Mouse (Mus musculus) erythroblast, embryonic 14.5 days (primary cell): Measurements from ENCODE around the gene BC003965. TPM values are rescaled to one million over a fixed set of nuclear protein-coding genes. Genes with fewer than 3 reads are reported as not detected.
A peak's percentile ranks its signal among the peaks of the same experiment; 100 is the strongest.
"Not testable (repeated sequence)": the region's sequence is repeated elsewhere in the genome, so short reads cannot be mapped to it uniquely, and the experiment has no call there.

Source experiments
- H3K27me3 ChIP-seq: 2 replicates; pipeline ENCODE4 v1.6.1; 2012; ENCODE audit warnings: inconsistent platforms; ENCODE audit not compliant: control insufficient read depth
- H3K36me3 ChIP-seq: 2 replicates; pipeline ENCODE4 v1.6.1; 2012; ENCODE audit warnings: mild to moderate bottlenecking, inconsistent platforms; ENCODE audit not compliant: control insufficient read depth
- H3K4me1 ChIP-seq: 2 replicates; pipeline ENCODE4 v1.6.1; 2012; ENCODE audit warnings: inconsistent platforms; ENCODE audit not compliant: control insufficient read depth
- H3K4me3 ChIP-seq: replicated peaks from 2 replicates; pipeline ENCODE3; 2012; ENCODE audit warnings: moderate library complexity, mild to moderate bottlenecking, inconsistent platforms
- H3K9me3 ChIP-seq: 2 replicates; pipeline ENCODE4 v1.6.1; 2012; ENCODE audit warnings: low read length, inconsistent platforms, mixed read lengths; ENCODE audit not compliant: control insufficient read depth
- GATA1 ChIP-seq: IDR thresholded peaks from 2 replicates; pipeline ENCODE4 v1.6.1; 2012; ENCODE audit warnings: low read length, inconsistent platforms, mixed read lengths
- TAL1 ChIP-seq: IDR thresholded peaks from 3 replicates; pipeline ENCODE4 v1.6.1; 2012; ENCODE audit warnings: low read length, inconsistent platforms, mixed read lengths
- polyA plus RNA-seq: library from polyadenylated mRNA; stranded (reverse); fragments of >175 nt; gene quantifications from 2 replicates; pipeline ENCODE4 v1.2.3, GENCODE M21; 2012

The BC003965 gene
- polyA plus RNA-seq, 1 experiment: 2.1 TPM

DNA sequence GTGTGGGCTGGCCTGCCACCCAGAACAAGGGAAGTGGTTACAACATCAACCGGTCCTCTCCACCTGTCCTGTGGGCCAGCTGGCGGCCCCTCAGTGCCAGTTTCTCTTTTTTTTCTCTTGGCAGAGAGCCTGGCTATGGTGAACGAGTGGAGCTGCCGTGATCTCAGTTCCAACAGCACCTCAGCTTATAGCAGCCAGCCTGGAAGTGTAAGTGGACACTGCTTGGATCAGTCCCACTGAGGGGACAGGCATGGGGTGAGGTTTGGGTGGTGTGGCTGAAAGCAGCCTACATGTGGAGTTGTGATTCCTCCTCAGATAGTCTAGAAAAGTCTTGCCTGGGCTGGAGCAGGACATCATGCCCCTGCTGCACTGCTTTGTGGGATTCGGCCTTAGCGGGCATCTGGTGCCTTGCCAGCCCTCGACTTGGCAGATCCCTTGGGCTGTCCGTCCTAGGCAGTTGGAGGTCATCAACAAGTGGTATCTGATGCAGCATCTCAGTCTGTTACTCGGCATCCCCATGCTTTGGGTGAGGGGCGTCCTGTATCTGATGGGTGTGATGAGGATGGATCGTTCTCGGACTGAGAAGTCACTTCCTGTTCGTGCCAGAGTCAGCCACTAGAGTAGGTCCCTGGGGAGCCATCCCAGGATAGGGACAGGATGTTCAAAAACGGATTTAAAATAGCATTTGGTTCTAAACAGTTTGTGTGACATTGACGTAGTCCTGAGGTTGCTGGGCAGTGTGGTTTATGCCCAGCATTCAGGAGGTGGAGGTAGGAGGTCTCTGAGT lies 26.5 kb downstream of the BC003965 start:
- Histone ChIP-seq H3K4me1 (no peaks in the 10 kb centered on the region; the same call in 1 of the 2 replicates), H3K4me3 (no peak overlapping the region), H3K36me3 (peaks cover 63% of the 10 kb centered on the region), H3K27me3 (no peaks in the 10 kb centered on the region), H3K9me3 (no peaks in the 10 kb centered on the region)
- TF ChIP-seq TAL1: no peak
- TF ChIP-seq GATA1: no peak

DNA sequence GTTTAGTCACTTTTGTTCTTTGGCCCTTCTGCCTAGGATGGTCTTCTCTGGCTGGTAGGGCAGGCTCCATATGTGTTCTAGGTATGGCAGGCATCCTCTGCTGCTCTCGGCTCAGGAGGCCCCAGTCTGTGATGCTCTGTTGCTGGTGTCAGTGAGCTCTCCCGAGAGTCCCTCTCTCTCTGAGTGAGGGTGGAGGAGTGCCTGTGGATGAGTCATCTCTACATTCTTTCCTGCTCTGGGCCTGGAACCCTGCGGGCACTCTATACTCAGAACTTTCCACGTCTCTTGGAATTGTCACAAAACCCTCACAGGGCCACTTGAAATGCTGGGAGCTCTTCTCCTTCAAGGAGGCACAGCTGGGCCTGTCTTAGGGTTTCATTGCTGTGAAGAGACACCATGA lies 27.4 kb downstream of the BC003965 start:
- TF ChIP-seq GATA1: no peak
- TF ChIP-seq TAL1: no peak
- Histone ChIP-seq H3K4me3 (no peak overlapping the region), H3K4me1 (no peaks in the 10 kb centered on the region; the same call in 1 of the 2 replicates), H3K9me3 (no peaks in the 10 kb centered on the region), H3K36me3 (peaks cover 67% of the 10 kb centered on the region), H3K27me3 (no peaks in the 10 kb centered on the region)

DNA sequence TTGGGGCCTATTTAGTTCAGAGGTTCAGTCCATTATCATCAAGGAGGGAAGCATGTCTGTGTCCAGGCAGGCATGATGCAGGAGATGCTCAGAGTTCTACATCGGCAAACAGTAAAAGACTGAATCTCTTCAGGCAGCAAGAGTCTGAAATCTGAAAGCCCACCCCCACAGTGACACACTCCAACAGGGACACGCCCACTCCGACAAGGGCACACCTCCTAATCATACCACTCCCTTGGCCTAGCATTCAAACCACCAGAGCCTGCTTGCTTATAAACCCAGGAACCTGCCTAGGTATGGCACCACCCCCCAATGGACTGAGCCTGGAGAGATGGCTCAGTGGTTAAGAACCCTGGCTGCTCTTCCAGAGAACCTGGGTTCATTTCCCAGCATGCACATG lies 31.1 kb downstream of the BC003965 start:
- Histone ChIP-seq H3K9me3 (no peaks in the 10 kb centered on the region), H3K27me3 (no peaks in the 10 kb centered on the region), H3K4me3 (no peak overlapping the region), H3K36me3 (peaks cover 58% of the 10 kb centered on the region), H3K4me1 (peaks cover 1% of the 10 kb centered on the region)
- TF ChIP-seq TAL1 (no peak), GATA1 (no peak)

DNA sequence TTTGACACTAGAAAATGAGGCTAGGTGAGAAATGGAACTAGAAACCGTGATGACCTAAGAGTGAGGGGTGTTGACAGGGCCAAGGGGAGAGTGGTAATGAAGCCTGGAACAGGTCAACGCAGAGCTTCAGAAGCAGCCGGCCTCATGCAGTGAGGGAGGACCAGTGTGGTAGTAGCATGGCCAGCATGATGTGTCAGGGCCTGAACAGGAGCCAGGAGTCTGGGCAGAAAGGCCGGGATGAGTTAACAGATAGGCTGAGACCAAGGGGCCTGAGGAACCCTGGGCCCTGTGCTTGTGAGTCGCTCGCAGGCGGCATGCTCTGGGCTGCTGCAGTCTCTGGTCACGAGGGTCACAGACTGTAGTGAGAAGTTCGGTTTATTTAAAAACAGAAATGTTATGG lies 34.6 kb downstream of the BC003965 start:
- H3K9me3 ChIP-seq: no peaks in the 10 kb centered on the region
- no peak overlapping the region for H3K4me3 ChIP-seq
- H3K27me3 ChIP-seq: no peaks in the 10 kb centered on the region
- H3K36me3 ChIP-seq: peaks cover 44% of the 10 kb centered on the region
- H3K4me1 ChIP-seq: peaks cover 32% of the 10 kb centered on the region
- TF ChIP-seq TAL1 (no peak), GATA1 (no peak)

DNA sequence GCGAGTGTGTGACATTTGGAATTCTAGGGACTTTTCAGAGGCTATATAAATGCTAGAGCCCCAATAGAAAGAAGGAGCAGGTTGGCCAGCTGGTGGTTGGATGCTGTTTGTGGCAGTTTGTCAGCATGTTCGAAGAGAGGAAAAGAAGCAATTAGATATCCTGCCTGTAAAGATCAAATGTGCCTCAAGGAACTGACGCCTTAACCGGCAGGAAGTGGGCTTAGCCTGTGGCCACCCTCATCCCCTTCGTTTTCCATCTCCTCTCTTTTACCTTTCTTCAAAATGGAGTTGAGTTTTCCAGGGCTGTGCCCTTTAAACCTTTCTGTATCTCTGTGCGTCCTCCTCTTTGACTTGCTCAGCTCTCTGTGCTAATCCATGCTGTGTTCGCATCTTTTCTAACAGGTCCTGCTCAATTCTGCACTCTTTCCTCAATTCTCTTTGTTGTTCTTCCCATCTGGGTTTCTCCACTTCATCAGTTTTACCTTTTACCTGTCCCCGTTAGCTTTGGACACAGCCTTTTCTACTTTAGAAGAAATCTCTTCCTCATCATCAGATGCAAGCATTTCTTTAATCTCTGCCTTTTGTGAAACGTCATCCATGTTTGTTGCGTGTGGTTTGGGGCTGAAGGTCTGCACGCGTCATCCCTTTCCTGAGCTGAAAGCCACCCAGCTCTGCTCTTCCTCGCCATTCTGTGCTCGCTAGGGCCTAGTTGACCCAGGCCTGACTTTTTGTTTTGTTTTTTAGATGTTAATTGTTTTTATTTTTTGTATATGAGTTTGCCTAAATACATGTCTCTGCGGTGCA lies 35.3 kb downstream of the BC003965 start:
- H3K4me3 ChIP-seq: no peak overlapping the region
- H3K27me3 ChIP-seq: no peaks in the 10 kb centered on the region
- TF ChIP-seq GATA1 (no peak), TAL1 (no peak)
- H3K9me3 ChIP-seq: no peaks in the 10 kb centered on the region
- H3K36me3 ChIP-seq: peaks cover 43% of the 10 kb centered on the region
- H3K4me1 ChIP-seq: peaks cover 39% of the 10 kb centered on the region

DNA sequence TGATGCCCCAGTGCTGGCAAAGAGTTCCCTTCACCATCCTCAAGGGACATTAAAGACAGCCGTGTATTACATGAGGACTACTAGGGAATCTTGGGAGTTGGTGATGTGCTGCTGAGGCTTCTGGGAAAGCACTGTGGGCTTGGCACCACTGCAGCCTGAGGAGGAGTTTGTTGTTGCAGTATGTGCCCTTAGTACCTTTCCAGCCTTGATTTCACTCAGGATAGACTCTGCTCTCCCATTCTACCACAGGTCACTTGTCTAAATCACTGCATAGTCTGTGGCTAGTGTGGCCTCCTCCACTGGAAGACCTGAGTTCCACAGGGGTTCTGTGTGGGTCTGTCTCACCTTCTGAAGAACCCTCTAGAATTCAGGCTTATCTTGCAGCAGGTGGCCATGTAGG lies 36.4 kb downstream of the BC003965 start:
- Histone ChIP-seq H3K4me3 (no peak overlapping the region), H3K36me3 (peaks cover 41% of the 10 kb centered on the region), H3K27me3 (no peaks in the 10 kb centered on the region), H3K4me1 (peaks cover 49% of the 10 kb centered on the region), H3K9me3 (no peaks in the 10 kb centered on the region)
- TF ChIP-seq GATA1: no peak
- no peak for TF ChIP-seq TAL1

DNA sequence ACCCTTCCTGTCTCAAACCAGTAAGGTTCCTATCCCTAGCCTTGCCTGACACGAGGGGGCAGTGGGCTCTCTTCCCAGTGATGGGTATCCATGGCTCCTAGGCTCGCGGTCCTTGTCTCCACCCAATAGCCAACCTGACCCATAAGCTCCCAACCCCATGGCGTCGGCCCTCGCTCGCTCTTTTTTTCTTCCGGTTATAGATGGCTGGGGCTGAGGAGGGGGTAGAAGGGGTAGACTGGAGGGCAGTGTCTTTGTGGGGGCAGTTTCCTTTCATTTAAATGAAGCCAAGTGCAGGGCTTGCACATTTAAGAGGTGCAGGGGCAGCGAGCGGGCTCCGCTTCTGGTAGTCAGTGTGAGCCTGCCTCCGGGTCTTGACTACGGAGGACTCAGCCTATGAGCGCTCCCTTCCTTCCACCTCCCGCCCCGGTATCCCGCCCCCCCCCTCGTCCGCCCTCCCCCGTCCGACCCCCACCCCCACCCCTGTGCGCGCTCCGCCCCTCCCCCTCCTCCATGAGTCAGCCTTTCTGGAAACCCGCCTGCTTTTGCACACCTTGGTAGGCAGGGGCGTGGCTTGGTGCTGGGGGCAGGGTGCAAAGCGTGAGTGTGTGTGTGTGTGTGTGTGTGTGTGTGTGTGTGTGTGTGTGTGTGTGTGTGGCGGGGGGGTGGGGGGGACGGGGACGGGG lies 37.6 kb downstream of the BC003965 start:
- H3K36me3 ChIP-seq: peaks cover 47% of the 10 kb centered on the region
- H3K27me3 ChIP-seq: no peaks in the 10 kb centered on the region
- H3K4me3 ChIP-seq: peak overlapping the region; percentile 67
- no peak for TF ChIP-seq TAL1
- no peak for TF ChIP-seq GATA1
- H3K9me3 ChIP-seq: no peaks in the 10 kb centered on the region
- H3K4me1 ChIP-seq: peaks cover 62% of the 10 kb centered on the region

DNA sequence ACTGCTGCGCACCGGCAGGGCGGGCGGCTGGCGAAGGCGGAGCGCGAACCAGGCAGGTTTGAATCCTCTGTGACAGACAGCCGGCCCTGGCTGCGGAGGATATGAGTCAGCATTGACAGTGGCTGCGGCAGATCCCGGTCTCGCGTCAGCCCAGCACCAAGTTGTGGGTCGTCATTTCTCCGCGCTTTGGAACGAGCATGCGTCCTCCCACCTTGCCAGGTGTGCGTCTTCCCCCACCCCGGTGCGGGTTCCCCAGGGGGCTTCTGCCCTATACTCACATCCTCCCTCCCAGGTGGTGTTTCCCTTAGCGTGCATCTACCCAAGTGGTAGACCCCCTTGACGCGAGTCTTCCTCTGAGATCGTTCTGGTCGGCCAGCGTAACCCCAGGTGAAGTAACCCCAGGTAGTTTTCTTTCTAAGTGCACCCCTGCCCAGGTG lies 38.2 kb downstream of the BC003965 start:
- H3K4me3 ChIP-seq: peak overlapping the region; percentile 68
- peaks cover 67% of the 10 kb centered on the region for H3K4me1 ChIP-seq
- peaks cover 50% of the 10 kb centered on the region for H3K36me3 ChIP-seq
- H3K9me3 ChIP-seq, H3K27me3 ChIP-seq: not testable (repeated sequence)

DNA sequence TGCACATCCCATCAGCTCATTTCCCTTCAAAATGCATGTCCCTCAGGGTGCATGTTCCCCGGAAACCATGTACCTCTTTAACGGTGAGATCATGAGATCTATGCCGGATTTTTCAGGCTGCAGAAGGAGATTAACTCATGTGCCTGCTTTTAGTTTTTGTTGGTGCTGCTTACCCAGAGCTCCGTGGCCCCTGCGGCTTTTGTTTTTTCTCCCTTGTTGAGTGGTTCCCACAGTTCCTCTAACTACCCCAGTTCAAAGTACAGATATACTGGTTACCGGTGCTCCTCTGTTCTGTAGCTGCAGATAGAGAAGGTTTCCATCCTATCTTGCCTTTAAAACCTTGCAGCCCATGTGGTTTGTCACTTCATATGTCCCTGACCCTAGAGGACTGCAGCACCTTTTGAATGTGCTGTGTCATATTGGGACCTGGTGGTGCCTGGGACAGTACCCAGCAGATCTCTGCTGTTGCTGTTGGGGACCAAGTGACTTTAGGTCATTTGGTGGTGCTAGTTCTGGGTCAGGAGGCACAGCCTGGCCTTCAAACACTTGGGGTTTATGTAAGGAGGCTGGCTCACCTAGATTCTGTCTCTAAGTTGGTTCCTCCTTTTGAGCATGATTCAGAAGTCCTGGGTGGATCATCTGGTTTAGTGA lies 38.7 kb downstream of the BC003965 start:
- Histone ChIP-seq H3K4me1 (peaks cover 73% of the 10 kb centered on the region), H3K36me3 (peaks cover 53% of the 10 kb centered on the region), H3K27me3 (no peaks in the 10 kb centered on the region), H3K9me3 (no peaks in the 10 kb centered on the region), H3K4me3 (peak overlapping the region; percentile 68)
- TF ChIP-seq TAL1: peak; percentile 38; the same call in 2 of the 3 replicates
- no peak for TF ChIP-seq GATA1
